Comparison of ENCODE assay signal across 22 mouse cellular contexts in the genomic region with DNA sequence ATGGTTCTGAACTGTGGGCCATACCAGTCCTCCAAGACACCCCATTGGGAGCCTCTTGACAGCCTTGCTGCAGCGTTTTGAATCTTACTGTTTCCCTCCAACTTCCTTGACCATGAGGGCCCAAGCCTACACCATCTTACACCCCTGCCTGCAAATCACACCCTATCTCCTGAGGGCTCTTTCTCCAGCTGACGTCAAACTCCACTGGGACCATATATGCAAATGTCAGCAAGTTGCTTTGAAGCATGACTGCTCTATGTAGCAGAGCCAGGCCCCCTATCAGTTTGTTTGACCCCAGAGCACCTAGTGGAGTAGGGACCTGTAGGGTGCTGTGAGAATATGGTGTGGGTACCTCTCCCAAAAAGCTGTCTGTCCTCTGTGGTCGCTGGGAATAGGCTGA.
DNase-seq lines count a peak whose midpoint lies in the region; ATAC-seq and TF ChIP-seq lines count a peak whose summit lies in the region.
"Had no signal": no experiment of that assay in that cellular context is flagged by ENCODE, and none has a peak within 500 bp of the region (broad histone marks: within the 10 kb centered on the region; RNA-seq: fewer than 3 reads in every experiment).

No protein-coding gene starts in this region.

- no peak overlapping the region for H3K9ac ChIP-seq in midbrain, postnatal 0 days (replicated peaks; ENCODE audit: low read length, poor library complexity, severe bottlenecking)
- H3K9ac ChIP-seq: embryonic facial prominence, embryonic 12.5 days; forebrain, embryonic 13.5 days; forebrain, embryonic 15.5 days; forebrain, postnatal 0 days had no signal

- intact Hi-C loops in gastrocnemius, adult 2 months (cut with DNase I) = loop anchor here (10.0 kb wide), 1 partner anchor 242 kb away; no protein-coding TSS in a partner anchor

- peak; percentile 28 for DNase-seq in spleen, postnatal 36 days (ENCODE audit: low spot score in 2 of 2)
- DNase-seq in spleen, postnatal 14 days (ENCODE audit: low spot score in 2 of 2) = no peak
- peak; percentile 26 to 34 for DNase-seq in B cell, adult 2 months
- peak; percentile 69 for DNase-seq in splenic B cell, adult 2 months (ENCODE audit: low read depth, low spot score)
- no peak for DNase-seq in gastrocnemius, adult 2 months
- DNase-seq in midbrain, postnatal 0 days (ENCODE audit: low spot score) = no peak
- DNase-seq: adrenal gland, adult 8-10 months; adrenal gland, postnatal 14 days; adrenal gland, postnatal 36 days; cerebellum, adult 11-12 months; cerebellum, adult 2 months; cerebellum, adult 9-10 months; cerebellum, postnatal 10 days; cerebellum, postnatal 25 days; forebrain, postnatal 0 days had no signal

- H3K4me1 ChIP-seq in midbrain, postnatal 0 days (ENCODE audit: insufficient read depth, low read length) = no peaks in the 10 kb centered on the region; the same call in 1 of the 2 replicates
- H3K4me1 ChIP-seq: embryonic facial prominence, embryonic 12.5 days had no signal

- WGBS in midbrain, postnatal 0 days = 72% methylated on average over 3 of the region's 3 CpGs

- no peak overlapping the region for H3K4me3 ChIP-seq in gastrocnemius, adult 2 months
- no peak overlapping the region for H3K4me3 ChIP-seq in midbrain, postnatal 0 days (ENCODE audit: low read depth, low read length)
- H3K4me3 ChIP-seq: embryonic facial prominence, embryonic 10.5 days; embryonic facial prominence, embryonic 12.5 days; forebrain, embryonic 13.5 days; forebrain, embryonic 15.5 days had no signal

- H3K27me3 ChIP-seq in splenic B cell, adult 2 months (ENCODE audit: control insufficient read depth, insufficient read depth, low read length, poor library complexity, severe bottlenecking) = no peaks in the 10 kb centered on the region
- no peaks in the 10 kb centered on the region for H3K27me3 ChIP-seq in midbrain, postnatal 0 days (ENCODE audit: insufficient read depth, low read length)
- H3K27me3 ChIP-seq: embryonic facial prominence, embryonic 12.5 days; forebrain, embryonic 15.5 days; Patski had no signal

- no peak overlapping the region for H3K27ac ChIP-seq in gastrocnemius, adult 2 months
- no peak overlapping the region for H3K27ac ChIP-seq in midbrain, postnatal 0 days (ENCODE audit: low read depth, low read length)
- H3K27ac ChIP-seq: embryonic facial prominence, embryonic 10.5 days; embryonic facial prominence, embryonic 12.5 days; forebrain, embryonic 13.5 days; forebrain, embryonic 15.5 days had no signal

- TF ChIP-seq CTCF in gastrocnemius, adult 2 months (IDR thresholded peaks at IDR 0.05) = no peak
- no peak for TF ChIP-seq CTCF in midbrain, postnatal 0 days (IDR thresholded peaks at IDR 0.05)

- H3K4me2 ChIP-seq in midbrain, postnatal 0 days (ENCODE audit: low read depth, low read length, poor library complexity, severe bottlenecking) = no peak overlapping the region
- H3K4me2 ChIP-seq: embryonic facial prominence, embryonic 12.5 days; forebrain, embryonic 13.5 days; forebrain, embryonic 15.5 days had no signal

- ATAC-seq in midbrain, postnatal 0 days (ENCODE audit: low FRiP score) = no peak
- ATAC-seq: activated CD4-positive, CD25-positive, alpha-beta regulatory T cell, adult 4 months; forebrain, embryonic 13.5 days; forebrain, embryonic 15.5 days; forebrain, postnatal 0 days; Patski had no signal

- H3K9me3 ChIP-seq in midbrain, postnatal 0 days (ENCODE audit: low read length) = no peaks in the 10 kb centered on the region
- H3K9me3 ChIP-seq: embryonic facial prominence, embryonic 10.5 days; embryonic facial prominence, embryonic 12.5 days; forebrain, embryonic 13.5 days; forebrain, embryonic 15.5 days had no signal

- no peaks in the 10 kb centered on the region for H3K36me3 ChIP-seq in splenic B cell, adult 2 months (ENCODE audit: control insufficient read depth, insufficient read depth, low read length, poor library complexity, severe bottlenecking)
- H3K36me3 ChIP-seq in midbrain, postnatal 0 days (ENCODE audit: insufficient read depth, low read length) = no peaks in the 10 kb centered on the region
- H3K36me3 ChIP-seq: embryonic facial prominence, embryonic 10.5 days; embryonic facial prominence, embryonic 12.5 days; forebrain, embryonic 15.5 days; G1E had no signal

Comparison
In these comparisons a context has a peak if more than half of its experiments do, and no peak if none do; other contexts are left out.
1. DNase-seq: peak in spleen, postnatal 36 days (2 of 2), B cell, adult 2 months (2 of 2) and splenic B cell, adult 2 months (single experiment); none in spleen, postnatal 14 days (0 of 2), gastrocnemius, adult 2 months (single experiment) and midbrain, postnatal 0 days (single experiment).